Mouse (Mus musculus) embryonic facial prominence, embryonic 14.5 days (tissue): ENCODE data around the gene P4ha2. TPM values are rescaled to one million over a fixed set of nuclear protein-coding genes. Genes with fewer than 3 reads are reported as not detected.

ENCODE experiments used
- ATAC-seq: fragments of 200-750 bp; cut with Nextera tagmentation; 2 replicates; pipeline ENCODE4 v1.8.0; 2017; ENCODE audit warnings: low read depth, moderate number of reproducible peaks, moderate TSS enrichment
- DNase-seq: peaks from one replicate; pipeline ENCODE4 v3.0.0-alpha.2; 2015; ENCODE audit warnings: low spot score
- H3K27ac ChIP-seq: fragments of 300-500 bp; sonication (generic); replicated peaks from 2 replicates; pipeline ENCODE4 v1.5.1; 2014; ENCODE audit warnings: low read depth, mild to moderate bottlenecking, low read length, moderate library complexity
- H3K27me3 ChIP-seq: fragments of 300-500 bp; sonication (generic); replicated peaks from 2 replicates; pipeline ENCODE4 v1.6.1; 2014; ENCODE audit warnings: low read length; ENCODE audit not compliant: control insufficient read depth, insufficient read depth
- H3K36me3 ChIP-seq: fragments of 300-500 bp; sonication (generic); 2 replicates; pipeline ENCODE4 v1.6.1; 2014; ENCODE audit warnings: low read length, mixed read lengths; ENCODE audit not compliant: control insufficient read depth, insufficient read depth
- H3K4me1 ChIP-seq: fragments of 300-500 bp; sonication (generic); 2 replicates; pipeline ENCODE4 v1.6.1; 2014; ENCODE audit warnings: antibody characterized with exemption, low read length; ENCODE audit not compliant: control insufficient read depth, insufficient read depth
- H3K4me2 ChIP-seq: fragments of 300-500 bp; sonication (generic); 2 replicates; pipeline ENCODE4 v1.6.1; 2014; ENCODE audit warnings: low read depth, mild to moderate bottlenecking, low read length, moderate library complexity, mixed read lengths
- H3K4me3 ChIP-seq: fragments of 300-500 bp; sonication (generic); 2 replicates; pipeline ENCODE4 v1.5.1; 2014; ENCODE audit warnings: low read depth, mild to moderate bottlenecking, low read length
- H3K9ac ChIP-seq: fragments of 300-500 bp; sonication (generic); 2 replicates; pipeline ENCODE4 v1.6.1; 2014; ENCODE audit warnings: low read depth, mild to moderate bottlenecking, low read length, moderate library complexity, mixed read lengths
- H3K9me3 ChIP-seq: fragments of 300-500 bp; sonication (generic); 2 replicates; pipeline ENCODE4 v1.6.1; 2016; ENCODE audit warnings: low read length; ENCODE audit not compliant: control insufficient read depth
- WGBS: fragments of 180-500 bp; shearing (Covaris S2); extraction: QIAGEN DNeasy Blood & Tissue Kit; methylation state at CpG from one replicate; pipeline ENCODE4 v1.1.7; 2014; 5-methylcytosine and 5-hydroxymethylcytosine counted together
- polyA plus RNA-seq: library from polyadenylated mRNA; unstranded; fragments of >200 nt; fragmentation: Nextera tagmentation; extraction: Ambion mirVana; gene quantifications from 2 replicates; pipeline ENCODE4 v1.2.1, GENCODE M21; 2014

P4ha2 gene
- polyA plus RNA-seq = 107 and 120 TPM in 2 replicates

DNA sequence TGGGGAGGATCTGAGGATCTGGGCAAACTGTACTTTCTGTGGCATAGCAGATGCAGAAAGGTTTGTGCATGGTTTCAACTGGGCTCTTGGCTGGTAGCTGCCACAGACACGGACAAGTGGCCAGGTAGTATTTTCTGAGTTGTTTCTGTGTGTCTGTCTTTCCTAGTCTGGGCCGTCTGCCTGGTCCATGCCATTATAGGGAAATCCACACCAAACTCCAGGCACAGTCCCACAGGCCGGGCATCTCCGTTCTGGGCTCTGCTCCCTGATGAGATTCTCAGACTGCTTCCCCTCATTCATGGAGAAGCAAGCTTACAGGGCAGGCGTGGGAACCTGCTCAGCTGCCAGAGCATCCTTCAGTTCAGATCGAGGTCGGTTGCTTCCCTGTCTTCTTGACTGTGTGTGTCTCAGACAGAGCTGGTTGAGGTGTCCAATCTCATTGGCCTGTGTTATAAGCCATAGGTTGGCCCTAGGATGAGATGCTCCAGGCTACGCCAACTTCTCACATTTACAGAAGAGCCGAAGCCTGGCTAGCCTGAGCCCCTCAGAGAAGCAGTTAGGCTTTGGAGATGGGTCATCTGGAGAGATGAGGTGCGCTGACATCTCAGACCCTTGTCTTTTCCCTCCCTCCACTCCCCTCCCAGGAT lies at the start of gene P4ha2:
TSS of gene P4ha2 (plus strand) at position 51 of the 647 bp plus-strand sequence.
- peak within 1 kb of the TSS; percentile 67 for H3K27ac ChIP-seq

GRCm38 (mm10) chr11:54050205-54050604 lies 49.7 kb upstream of the P4ha2 start:
- Histone ChIP-seq H3K4me2 (no peak overlapping the region), H3K36me3 (peaks cover 26% of the 10 kb centered on the region), H3K4me3 (no peak overlapping the region), H3K9me3 (no peaks in the 10 kb centered on the region), H3K4me1 (no peaks in the 10 kb centered on the region), H3K27ac (no peak overlapping the region), H3K27me3 (no peaks in the 10 kb centered on the region), H3K9ac (no peak overlapping the region)
- no peak for DNase-seq
- ATAC-seq = no peak
- 46% methylated on average over 2 of the region's 2 CpGs for WGBS

More for the DNA sequence above, at the start of gene P4ha2:
- Histone ChIP-seq H3K27me3 (no peaks in the 10 kb centered on the region), H3K4me3 (peak within 1 kb of the TSS; percentile 77), H3K36me3 (no peaks in the 10 kb centered on the region), H3K9me3 (no peaks in the 10 kb centered on the region), H3K4me1 (peaks cover 24% of the 10 kb centered on the region), H3K9ac (peak within 1 kb of the TSS; percentile 84), H3K4me2 (peak within 1 kb of the TSS; percentile 97)
- ATAC-seq (peak; percentile 20), DNase-seq (peak; percentile 26)
- WGBS = 45% methylated on average over 10 of the region's 10 CpGs

GRCm38 (mm10) chr11:54051161-54051560 lies 48.7 kb upstream of the P4ha2 start:
- Histone ChIP-seq H3K36me3 (peaks cover 35% of the 10 kb centered on the region), H3K4me1 (no peaks in the 10 kb centered on the region), H3K4me3 (no peak overlapping the region), H3K4me2 (no peak overlapping the region), H3K27ac (no peak overlapping the region), H3K9me3 (no peaks in the 10 kb centered on the region), H3K27me3 (no peaks in the 10 kb centered on the region), H3K9ac (no peak overlapping the region; the same call in 1 of the 2 replicates)
- DNase-seq = no peak
- no peak for ATAC-seq
- WGBS = 83% methylated on average over 7 of the region's 7 CpGs

DNA sequence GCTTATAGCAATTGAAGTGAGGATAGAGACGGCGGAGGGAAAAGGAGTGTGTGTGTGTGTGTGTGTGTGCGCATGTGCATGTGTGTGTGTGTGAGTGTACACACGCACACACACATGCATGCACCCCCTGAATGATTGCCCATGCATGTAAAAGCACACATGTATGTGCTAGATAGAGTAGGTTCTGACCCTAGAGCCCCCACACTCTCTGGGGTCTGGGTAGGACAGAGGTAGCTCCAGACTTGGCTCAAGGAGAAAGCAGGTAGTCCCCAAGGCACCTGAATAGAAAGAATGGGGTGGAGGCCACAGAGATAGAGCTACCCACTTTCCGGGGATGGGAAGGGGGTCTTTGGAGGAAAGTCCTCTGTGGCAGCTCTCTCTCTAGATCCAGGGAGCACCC lies 47.8 kb upstream of the P4ha2 start:
- 96% methylated on average over 5 of the region's 5 CpGs for WGBS

DNA sequence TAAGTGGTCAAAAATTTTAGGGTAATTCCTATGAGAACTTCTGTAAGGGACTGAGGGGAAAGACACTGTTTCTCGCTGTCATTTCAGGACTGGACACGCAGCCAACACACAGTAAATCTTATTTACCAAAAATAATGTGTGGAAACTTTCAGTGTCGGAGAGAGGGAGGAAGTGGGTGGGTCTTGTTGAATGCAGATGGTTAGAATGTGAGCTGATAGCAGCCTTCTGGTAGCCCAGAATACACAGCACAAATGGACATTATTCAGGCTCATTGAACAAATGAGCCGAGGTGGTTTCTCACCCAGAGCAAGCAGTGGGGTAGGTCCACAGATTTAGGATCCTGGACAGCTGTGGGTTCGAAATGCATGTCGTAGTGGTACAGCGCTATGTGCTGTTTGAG lies 46.8 kb upstream of the P4ha2 start:
- DNase-seq (no peak), ATAC-seq (no peak)
- H3K4me3 ChIP-seq = no peak overlapping the region
- H3K27ac ChIP-seq = no peak overlapping the region
- peaks cover 10% of the 10 kb centered on the region for H3K4me1 ChIP-seq
- WGBS = 85% methylated on average over 7 of the region's 7 CpGs
- no peak overlapping the region for H3K9ac ChIP-seq
- H3K9me3 ChIP-seq = no peaks in the 10 kb centered on the region
- H3K27me3 ChIP-seq = no peaks in the 10 kb centered on the region
- H3K36me3 ChIP-seq = peaks cover 36% of the 10 kb centered on the region
- no peak overlapping the region for H3K4me2 ChIP-seq

More for the DNA sequence above, 47.8 kb upstream of the P4ha2 start:
- Histone ChIP-seq H3K4me2 (no peak overlapping the region), H3K9ac (no peak overlapping the region), H3K27me3 (no peaks in the 10 kb centered on the region), H3K9me3 (no peaks in the 10 kb centered on the region), H3K36me3 (peaks cover 36% of the 10 kb centered on the region), H3K4me3 (no peak overlapping the region), H3K27ac (no peak overlapping the region), H3K4me1 (peaks cover 1% of the 10 kb centered on the region)
- DNase-seq = no peak
- no peak for ATAC-seq

DNA sequence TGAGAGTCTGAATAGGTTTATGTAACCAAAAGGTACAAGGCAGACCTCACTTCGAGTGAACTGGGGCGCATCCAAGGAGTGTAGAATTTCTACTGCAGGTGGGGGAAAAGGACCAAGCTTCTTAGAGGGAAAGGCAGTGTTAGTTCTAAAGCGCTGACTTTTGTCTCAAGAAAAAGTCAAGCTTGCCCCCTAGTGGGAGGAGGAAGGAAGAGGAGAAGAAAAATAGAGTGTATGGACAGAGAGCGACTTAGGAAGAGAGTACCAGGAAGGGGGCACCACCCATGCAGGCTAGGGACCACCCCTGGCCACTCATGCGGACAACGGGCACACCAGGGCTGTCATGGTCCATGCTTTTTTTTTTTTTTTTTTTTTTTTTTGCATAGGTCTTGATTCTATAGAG lies 45.6 kb upstream of the P4ha2 start:
- Histone ChIP-seq H3K27me3 (no peaks in the 10 kb centered on the region), H3K27ac (no peak overlapping the region), H3K9ac (no peak overlapping the region), H3K9me3 (no peaks in the 10 kb centered on the region), H3K36me3 (peaks cover 36% of the 10 kb centered on the region), H3K4me2 (no peak overlapping the region), H3K4me1 (peaks cover 22% of the 10 kb centered on the region), H3K4me3 (no peak overlapping the region)
- 28% methylated on average over 6 of the region's 6 CpGs for WGBS
- ATAC-seq (no peak), DNase-seq (peak; percentile 80)

GRCm38 (mm10) chr11:54056132-54056531 lies 43.8 kb upstream of the P4ha2 start:
- Histone ChIP-seq H3K4me3 (no peak overlapping the region), H3K27ac (no peak overlapping the region), H3K27me3 (no peaks in the 10 kb centered on the region), H3K9me3 (no peaks in the 10 kb centered on the region), H3K36me3 (peaks cover 37% of the 10 kb centered on the region), H3K4me1 (peaks cover 41% of the 10 kb centered on the region), H3K9ac (no peak overlapping the region), H3K4me2 (no peak overlapping the region)
- 38% methylated on average over 6 of the region's 8 CpGs for WGBS
- no peak for ATAC-seq
- DNase-seq = no peak

DNA sequence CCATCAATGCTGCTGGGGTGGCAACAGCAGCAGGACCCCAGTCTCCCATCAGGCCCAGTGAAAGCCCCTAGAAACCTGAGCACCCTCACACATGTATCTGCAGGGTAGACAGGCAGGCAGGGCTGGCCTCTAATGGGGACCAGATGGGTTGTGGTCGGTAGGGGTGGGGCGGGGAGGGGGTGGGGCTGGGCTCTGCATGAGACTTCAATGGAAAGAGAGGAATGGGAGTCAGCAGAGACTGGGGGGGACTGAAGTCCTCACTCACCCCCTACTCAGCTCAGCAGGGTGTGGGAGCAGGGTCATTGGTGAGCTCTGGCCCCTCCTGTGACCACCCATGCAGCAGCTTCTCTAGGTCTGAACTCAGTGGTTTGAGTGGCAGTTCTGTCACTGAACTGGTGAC lies 42.5 kb upstream of the P4ha2 start:
- Histone ChIP-seq H3K4me2 (no peak overlapping the region), H3K36me3 (peaks cover 42% of the 10 kb centered on the region)
- peak; percentile 63 for ATAC-seq

GRCm38 (mm10) chr11:54058056-54058617 lies 41.8 kb upstream of the P4ha2 start:
- no peak for ATAC-seq
- Histone ChIP-seq H3K4me1 (peaks cover 50% of the 10 kb centered on the region), H3K9ac (peak overlapping the region; percentile 25; the same call in 1 of the 2 replicates), H3K9me3 (no peaks in the 10 kb centered on the region), H3K36me3 (peaks cover 37% of the 10 kb centered on the region), H3K4me3 (no peak overlapping the region), H3K27ac (peak overlapping the region; percentile 77), H3K4me2 (no peak overlapping the region), H3K27me3 (no peaks in the 10 kb centered on the region)
- DNase-seq = peak; percentile 37
- WGBS = 32% methylated on average over 10 of the region's 10 CpGs

More for the DNA sequence above, 42.5 kb upstream of the P4ha2 start:
- 0% methylated on average over 2 of the region's 2 CpGs for WGBS
- Histone ChIP-seq H3K4me3 (no peak overlapping the region), H3K27ac (peak overlapping the region; percentile 77), H3K27me3 (no peaks in the 10 kb centered on the region), H3K9ac (no peak overlapping the region), H3K9me3 (no peaks in the 10 kb centered on the region), H3K4me1 (peaks cover 43% of the 10 kb centered on the region)
- peak; percentile 72 for DNase-seq
